Mouse (Mus musculus) forebrain, embryonic 13.5 days (tissue): ENCODE measurements around the gene Dbi. TPM values are rescaled to one million over a fixed set of nuclear protein-coding genes. Genes with fewer than 3 reads are reported as not detected.

Experiments
- ATAC-seq: fragments of 200-750 bp; cut with Nextera tagmentation; 2 replicates; pipeline ENCODE4 v1.8.0; 2017
- H3K27ac ChIP-seq: fragments of 300-500 bp; sonication (generic); 2 replicates; pipeline ENCODE4 v1.5.1; 2015; ENCODE audit warnings: inconsistent platforms, mild to moderate bottlenecking, moderate library complexity
- H3K27me3 ChIP-seq: fragments of 300-500 bp; sonication (generic); 2 replicates; pipeline ENCODE4 v1.6.1; 2015; ENCODE audit warnings: mild to moderate bottlenecking, inconsistent platforms
- H3K36me3 ChIP-seq: fragments of 300-500 bp; sonication (generic); 2 replicates; pipeline ENCODE4 v1.6.1; 2015; ENCODE audit warnings: mild to moderate bottlenecking, inconsistent platforms; ENCODE audit not compliant: poor library complexity, severe bottlenecking
- H3K4me1 ChIP-seq: fragments of 300-500 bp; sonication (generic); 2 replicates; pipeline ENCODE4 v1.6.1; 2015; ENCODE audit warnings: inconsistent platforms
- H3K4me2 ChIP-seq: fragments of 300-500 bp; sonication (generic); 2 replicates; pipeline ENCODE4 v1.6.1; 2015; ENCODE audit warnings: inconsistent platforms, mild to moderate bottlenecking, moderate library complexity
- H3K4me3 ChIP-seq: fragments of 300-500 bp; sonication (generic); 2 replicates; pipeline ENCODE4 v1.5.1; 2015; ENCODE audit warnings: mild to moderate bottlenecking, inconsistent platforms
- H3K9ac ChIP-seq: fragments of 300-500 bp; sonication (generic); 2 replicates; pipeline ENCODE4 v1.6.1; 2015; ENCODE audit warnings: mild to moderate bottlenecking, inconsistent platforms
- H3K9me3 ChIP-seq: fragments of 300-500 bp; sonication (generic); replicated peaks from 2 replicates; pipeline ENCODE4 v1.6.1; 2016; ENCODE audit warnings: inconsistent platforms
- WGBS: fragments of 180-500 bp; shearing (Covaris S2); methylation state at CpG from one replicate; pipeline ENCODE4 v1.1.7; 2015; 5-methylcytosine and 5-hydroxymethylcytosine counted together
- polyA plus RNA-seq: library from polyadenylated mRNA; unstranded; fragments of >200 nt; fragmentation: Nextera tagmentation; extraction: Ambion mirVana; gene quantifications from 2 replicates; pipeline ENCODE4 v1.2.1, GENCODE M21; 2015

The Dbi gene
- polyA plus RNA-seq, 1 experiment from 2014 or later, result 1,613 TPM

DNA sequence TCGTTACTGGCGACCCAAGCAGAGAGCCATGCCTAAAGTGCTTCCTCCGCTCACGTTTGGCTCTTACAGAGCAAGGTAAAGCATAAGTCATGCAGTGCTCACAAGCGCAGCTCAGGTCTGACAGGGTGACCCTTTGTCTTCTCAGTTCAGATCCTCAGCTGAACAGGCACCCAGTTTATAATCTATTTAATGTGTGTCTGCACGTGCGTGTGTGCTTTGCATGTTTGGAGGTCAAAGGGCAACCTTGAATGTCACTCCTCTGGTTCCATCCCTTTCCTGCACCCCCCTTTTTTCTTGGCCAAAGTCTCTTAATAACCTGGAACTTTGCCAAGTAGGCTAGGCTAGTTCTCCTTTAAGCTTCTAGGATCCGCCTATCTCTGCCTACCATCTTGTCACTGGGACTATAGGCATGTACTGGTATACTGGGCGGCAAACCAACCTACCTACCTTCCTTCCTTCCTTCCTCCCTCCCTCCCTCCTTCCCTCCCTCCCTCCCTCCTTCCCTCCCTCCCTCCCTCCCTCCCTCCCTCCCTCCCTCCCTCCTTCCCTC, 19.3 kb upstream of the Dbi start:
- 85% methylated on average over 9 of the region's 9 CpGs for WGBS

DNA sequence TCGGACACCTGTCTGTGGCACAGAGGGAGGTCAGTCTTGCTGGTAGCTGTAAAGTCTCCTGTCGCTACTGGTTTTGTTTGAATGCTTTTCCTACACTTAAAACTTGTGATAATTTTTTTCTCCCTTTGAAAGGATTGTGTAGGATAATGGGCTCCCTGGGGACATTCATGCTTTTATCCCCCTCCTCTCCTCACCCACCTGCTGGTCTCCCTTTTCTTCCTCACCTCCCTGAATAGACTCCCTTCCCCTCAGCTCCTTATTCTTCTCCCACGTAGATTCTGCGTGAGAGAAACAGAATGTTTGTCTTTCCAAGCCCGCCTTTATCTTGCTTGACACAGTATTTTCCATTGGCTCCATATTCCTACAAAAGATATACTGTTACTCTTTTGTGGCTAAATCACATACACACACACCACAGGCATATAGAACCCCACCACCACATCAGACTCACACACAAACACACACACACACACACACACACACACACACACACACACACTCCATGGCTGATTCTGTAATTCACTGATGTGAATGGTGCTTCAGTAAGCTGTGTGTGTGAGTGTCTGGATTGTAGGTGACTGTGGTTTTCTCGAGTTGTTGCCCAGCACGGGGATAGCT, 18.2 kb upstream of the Dbi start:
- no peak overlapping the region for H3K4me3 ChIP-seq
- H3K4me1 ChIP-seq, result peaks cover 20% of the 10 kb centered on the region
- peak; percentile 16; the same call in 1 of the 2 replicates for ATAC-seq
- no peaks in the 10 kb centered on the region for H3K9me3 ChIP-seq
- no peaks in the 10 kb centered on the region for H3K36me3 ChIP-seq
- no peaks in the 10 kb centered on the region for H3K27me3 ChIP-seq
- H3K9ac ChIP-seq, result no peak overlapping the region
- 12% methylated on average over 7 of the region's 7 CpGs for WGBS
- H3K27ac ChIP-seq, result peak overlapping the region; percentile 19; the same call in 1 of the 2 replicates
- H3K4me2 ChIP-seq, result no peak overlapping the region

More for the DNA sequence above, 19.3 kb upstream of the Dbi start:
- Histone ChIP-seq H3K36me3 (no peaks in the 10 kb centered on the region), H3K4me1 (peaks cover 20% of the 10 kb centered on the region), H3K4me3 (no peak overlapping the region), H3K27me3 (no peaks in the 10 kb centered on the region), H3K9ac (no peak overlapping the region), H3K9me3 (no peaks in the 10 kb centered on the region), H3K27ac (no peak overlapping the region), H3K4me2 (no peak overlapping the region)
- ATAC-seq, result no peak

GRCm38 (mm10) chr1:120135934-120136786, 15.3 kb upstream of the Dbi start:
- Histone ChIP-seq H3K27me3 (no peaks in the 10 kb centered on the region), H3K9ac (no peak overlapping the region), H3K4me3 (no peak overlapping the region), H3K4me2 (no peak overlapping the region), H3K36me3 (no peaks in the 10 kb centered on the region), H3K9me3 (peaks cover 4% of the 10 kb centered on the region; the same call in 1 of the 2 replicates), H3K4me1 (peaks cover 9% of the 10 kb centered on the region), H3K27ac (no peak overlapping the region)
- 88% methylated on average over 7 of the region's 7 CpGs for WGBS
- ATAC-seq, result no peak

- 94% methylated on average over 1 of the region's 1 CpGs for WGBS
- no peaks in the 10 kb centered on the region for H3K4me1 ChIP-seq
- H3K27ac ChIP-seq, result no peak overlapping the region
- no peak overlapping the region for H3K4me2 ChIP-seq
- H3K9ac ChIP-seq, result no peak overlapping the region
- H3K36me3 ChIP-seq, result no peaks in the 10 kb centered on the region
- H3K27me3 ChIP-seq, result no peaks in the 10 kb centered on the region
- ATAC-seq, result no peak
- H3K9me3 ChIP-seq, result peaks cover 4% of the 10 kb centered on the region; the same call in 1 of the 2 replicates
- no peak overlapping the region for H3K4me3 ChIP-seq
Measured at GRCm38 (mm10) chr1:120132376-120132775, 11.5 kb upstream of the Dbi start.

GRCm38 (mm10) chr1:120126318-120126717, 5.4 kb upstream of the Dbi start:
- Histone ChIP-seq H3K36me3 (no peaks in the 10 kb centered on the region), H3K27me3 (no peaks in the 10 kb centered on the region), H3K4me3 (no peak overlapping the region), H3K4me1 (peaks cover 17% of the 10 kb centered on the region), H3K9ac (no peak overlapping the region), H3K27ac (no peak overlapping the region), H3K4me2 (no peak overlapping the region), H3K9me3 (no peaks in the 10 kb centered on the region)
- ATAC-seq, result no peak
- WGBS, result 75% methylated on average over 9 of the region's 9 CpGs

- Histone ChIP-seq H3K4me1 (peaks cover 18% of the 10 kb centered on the region), H3K9ac (no peak overlapping the region)
- ATAC-seq, result no peak
Measured at GRCm38 (mm10) chr1:120125471-120125870, 4.6 kb upstream of the Dbi start.

DNA sequence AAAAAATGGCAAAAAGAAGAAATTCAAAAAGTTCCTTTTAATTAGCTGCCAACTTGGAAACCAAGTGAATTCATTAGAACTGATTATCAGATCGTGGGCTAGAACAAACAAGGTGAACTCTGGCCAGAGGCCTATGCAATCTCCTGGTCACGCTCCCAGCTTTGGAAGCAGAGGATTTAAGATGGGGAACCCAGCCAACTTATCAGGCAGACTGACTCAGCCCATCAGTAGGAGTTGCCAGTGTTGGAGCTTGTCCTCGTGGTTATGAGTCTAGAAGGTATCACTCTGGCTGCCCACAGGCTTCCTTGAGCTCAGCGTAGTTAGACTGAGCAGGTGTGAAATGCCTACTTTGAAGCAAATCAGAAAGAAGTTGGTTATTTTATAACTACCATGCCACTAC, 4.0 kb upstream of the Dbi start:
- H3K4me1 ChIP-seq, result peaks cover 25% of the 10 kb centered on the region
- H3K27me3 ChIP-seq, result no peaks in the 10 kb centered on the region
- no peak for ATAC-seq
- H3K9me3 ChIP-seq, result no peaks in the 10 kb centered on the region
- H3K27ac ChIP-seq, result no peak overlapping the region
- H3K36me3 ChIP-seq, result no peaks in the 10 kb centered on the region
- no peak overlapping the region for H3K4me2 ChIP-seq
- WGBS, result 74% methylated on average over 4 of the region's 4 CpGs
- no peak overlapping the region for H3K9ac ChIP-seq
- no peak overlapping the region for H3K4me3 ChIP-seq

More at GRCm38 (mm10) chr1:120125471-120125870, 4.6 kb upstream of the Dbi start:
- Histone ChIP-seq H3K27me3 (no peaks in the 10 kb centered on the region), H3K27ac (no peak overlapping the region), H3K4me3 (no peak overlapping the region), H3K36me3 (no peaks in the 10 kb centered on the region), H3K4me2 (no peak overlapping the region), H3K9me3 (no peaks in the 10 kb centered on the region)
- 79% methylated on average over 6 of the region's 6 CpGs for WGBS

DNA sequence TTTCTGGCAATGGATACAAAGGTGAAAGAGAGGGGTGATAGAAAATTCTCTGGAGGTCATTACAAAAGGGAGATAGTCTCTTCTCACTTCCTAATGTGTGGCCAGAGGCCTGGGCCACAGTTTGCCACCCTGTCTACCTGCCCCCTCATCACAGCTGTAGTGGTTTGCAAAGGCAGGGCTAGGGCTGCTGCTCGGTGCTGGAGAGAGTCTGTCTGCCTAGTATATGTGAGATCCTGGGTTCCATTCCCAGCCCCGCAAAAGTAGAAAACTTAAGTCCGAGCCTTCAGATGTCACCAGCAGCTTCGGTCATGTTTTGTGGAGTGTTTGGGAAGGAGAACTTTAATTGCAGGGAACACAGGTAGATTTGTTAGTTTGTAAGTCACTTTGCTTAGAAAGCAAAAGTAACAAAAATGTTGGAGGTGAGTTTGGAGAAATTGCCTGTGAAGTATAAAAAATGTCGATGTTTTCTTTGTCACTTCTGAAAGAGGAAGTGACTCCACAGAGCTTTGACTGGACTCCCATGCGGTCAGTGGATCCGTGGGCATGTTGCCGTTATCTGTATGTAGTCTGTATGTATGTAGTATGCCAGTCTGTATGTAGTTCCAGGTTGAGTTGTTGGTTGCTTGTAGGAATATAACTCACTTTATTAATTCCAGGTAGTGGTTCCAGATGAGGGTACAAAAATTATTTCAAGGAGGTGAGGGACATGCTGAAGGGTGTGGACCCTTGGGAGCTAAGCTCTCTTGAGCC, 1.9 kb upstream of the Dbi start:
- no peak overlapping the region for H3K27ac ChIP-seq
- WGBS, result 95% methylated on average over 8 of the region's 8 CpGs
- H3K4me1 ChIP-seq, result peaks cover 45% of the 10 kb centered on the region
- no peak overlapping the region for H3K4me2 ChIP-seq
- no peak overlapping the region for H3K9ac ChIP-seq
- H3K36me3 ChIP-seq, result 0 out of 2 replicates have a peak, but pooled peaks cover 7% of the 10 kb centered on the region
- no peaks in the 10 kb centered on the region for H3K27me3 ChIP-seq
- H3K4me3 ChIP-seq, result no peak overlapping the region
- ATAC-seq, result no peak
- H3K9me3 ChIP-seq, result no peaks in the 10 kb centered on the region

DNA sequence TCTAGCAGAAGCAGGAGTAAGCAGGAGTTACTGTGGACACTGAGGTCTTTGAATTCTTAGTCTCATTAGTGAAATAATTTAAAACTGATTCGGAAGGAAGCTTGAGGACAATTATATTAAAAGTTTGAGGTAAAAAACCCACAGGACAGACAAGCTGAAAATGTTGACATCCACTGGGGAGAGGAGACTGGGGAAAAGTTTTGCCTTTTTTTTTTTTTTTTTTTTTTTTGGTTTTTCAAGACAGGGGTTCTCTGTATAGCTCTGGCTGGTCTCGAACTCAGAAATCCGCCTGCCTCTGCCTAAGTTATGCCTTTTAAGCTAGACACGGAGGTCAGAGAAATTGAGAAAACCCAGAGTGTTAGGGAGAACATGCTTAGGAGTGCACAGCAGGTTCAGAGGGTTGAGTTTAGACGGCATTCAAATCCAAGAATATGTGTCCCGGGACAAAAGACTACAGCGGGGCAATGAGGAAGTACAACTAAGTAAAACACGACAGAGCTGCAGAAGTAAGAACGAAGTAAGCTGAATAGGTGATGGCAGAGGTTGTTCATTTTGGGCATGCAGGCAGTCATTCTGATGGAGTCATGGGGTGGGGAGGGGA, 1.2 kb upstream of the Dbi start:
- peak overlapping the region; percentile 65 for H3K9ac ChIP-seq
- H3K27ac ChIP-seq, result peak overlapping the region; percentile 87; the same call in 1 of the 2 replicates
- WGBS, result 87% methylated on average over 9 of the region's 9 CpGs

GRCm38 (mm10) chr1:120120141-120120968, 523 bp downstream of the Dbi start:
- Histone ChIP-seq H3K4me2 (peak overlapping the region; percentile 82), H3K4me3 (peak overlapping the region; percentile 69), H3K9ac (peak overlapping the region; percentile 78), H3K27me3 (no peaks in the 10 kb centered on the region), H3K36me3 (peaks cover 22% of the 10 kb centered on the region), H3K9me3 (no peaks in the 10 kb centered on the region), H3K4me1 (peaks cover 62% of the 10 kb centered on the region), H3K27ac (peak overlapping the region; percentile 90)
- peak; percentile 46 for ATAC-seq
- WGBS, result 3% methylated on average over 24 of the region's 24 CpGs

More for the DNA sequence above, 1.2 kb upstream of the Dbi start:
- no peaks in the 10 kb centered on the region for H3K27me3 ChIP-seq
- H3K4me1 ChIP-seq, result peaks cover 51% of the 10 kb centered on the region
- peak overlapping the region; percentile 69 for H3K4me3 ChIP-seq
- H3K36me3 ChIP-seq, result 0 out of 2 replicates have a peak, but pooled peaks cover 12% of the 10 kb centered on the region
- no peaks in the 10 kb centered on the region for H3K9me3 ChIP-seq
- peak overlapping the region; percentile 82 for H3K4me2 ChIP-seq
- no peak for ATAC-seq

- Histone ChIP-seq H3K9me3 (peaks cover 1% of the 10 kb centered on the region; the same call in 1 of the 2 replicates), H3K4me2 (peak overlapping the region; percentile 82), H3K4me1 (peaks cover 65% of the 10 kb centered on the region), H3K27ac (no peak overlapping the region), H3K4me3 (peak overlapping the region; percentile 69), H3K27me3 (no peaks in the 10 kb centered on the region), H3K36me3 (peaks cover 32% of the 10 kb centered on the region), H3K9ac (peak overlapping the region; percentile 78)
- no peak for ATAC-seq
- WGBS, result 79% methylated on average over 4 of the region's 4 CpGs
Measured at GRCm38 (mm10) chr1:120119389-120119788, 1.5 kb downstream of the Dbi start.
